Mouse (Mus musculus): ENCODE data around the gene Tmem25. TPM values are rescaled to one million over a fixed set of nuclear protein-coding genes. Genes with fewer than 3 reads are reported as not detected.

Tmem25 gene
- polyA plus RNA-seq (2015; fragmentation: Nextera tagmentation; extraction: Ambion mirVana) = 0.89 and 1.2 TPM in 2 replicates

DNA sequence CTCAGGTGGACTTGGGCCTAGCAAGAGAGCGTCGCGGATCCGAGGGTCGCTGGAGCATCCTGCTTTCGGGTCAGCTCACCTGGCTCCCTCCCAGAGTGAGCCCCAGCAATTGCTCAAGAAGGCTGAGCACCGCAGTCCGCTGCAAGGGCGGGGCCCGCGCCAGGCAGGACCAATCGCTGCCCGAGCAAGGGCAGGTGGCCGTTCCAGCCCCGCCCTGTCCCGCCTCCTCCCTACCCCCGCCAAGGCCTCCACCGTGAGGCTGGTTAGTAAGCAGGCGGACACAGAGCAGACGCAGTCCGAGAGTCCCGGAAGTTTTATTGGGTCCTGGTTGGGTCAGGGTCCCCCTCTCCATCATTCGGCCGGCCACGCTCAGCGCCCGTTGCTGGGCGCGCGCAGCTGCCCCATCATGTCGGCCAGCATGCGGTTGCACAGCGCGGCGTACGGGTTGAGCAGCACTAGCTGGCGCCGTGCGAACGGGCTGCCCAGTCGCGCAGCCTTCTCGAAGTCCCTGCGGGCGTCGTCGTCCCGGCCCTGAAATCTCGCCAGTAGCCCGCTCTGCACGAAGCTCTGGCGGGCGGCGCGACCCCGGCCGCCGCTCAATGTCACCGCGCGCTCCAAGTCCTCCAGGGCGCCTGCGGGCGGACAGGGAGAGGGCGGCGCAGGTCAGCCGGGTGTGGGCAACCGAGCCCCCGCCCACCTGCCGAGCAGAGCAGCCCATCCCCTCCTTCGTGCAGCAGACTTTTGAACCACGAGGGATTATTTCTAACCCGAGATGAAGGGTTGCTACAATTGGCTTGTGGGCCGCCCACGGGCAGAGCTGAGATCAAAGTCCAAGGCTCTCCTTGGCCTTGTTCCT, at the start of gene Tmem25:
TSS of gene Tmem25 (minus strand) at position 206 of the 856 bp plus-strand sequence.
- H3K4me3 ChIP-seq (ENCODE audit: low read length) = peak within 1 kb of the TSS; percentile 65
- peak; percentile 95 for ATAC-seq (ENCODE audit: low read depth)
- WGBS = under 1% methylated on average over 75 of the region's 75 CpGs

DNA sequence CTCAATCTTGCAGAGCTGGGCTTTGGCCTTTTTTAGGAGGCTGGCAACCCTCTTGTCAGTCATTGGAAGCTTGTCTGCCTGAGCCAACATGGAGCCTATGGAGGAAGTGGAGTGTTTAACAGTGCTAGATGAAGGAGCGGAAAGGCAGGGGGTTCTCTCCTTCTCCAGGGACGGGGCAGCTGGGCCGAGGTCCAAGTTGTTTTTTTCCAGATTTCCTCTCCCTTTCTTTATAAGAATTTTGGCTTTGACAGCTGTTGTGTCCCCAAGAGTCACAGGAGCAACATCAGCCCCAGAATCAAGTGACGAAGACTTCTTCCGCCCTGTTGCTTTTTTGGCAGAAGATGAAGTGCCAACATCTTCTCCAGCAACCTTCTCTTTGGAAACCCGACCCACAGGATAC, 48.3 kb upstream of the Tmem25 start:
- Histone ChIP-seq H3K4me3 (ENCODE audit: low read length) (no peak overlapping the region), H3K9me3 (ENCODE audit: control insufficient read depth, low read length) (no peaks in the 10 kb centered on the region), H3K9ac (ENCODE audit: low read length) (no peak overlapping the region), H3K4me2 (ENCODE audit: low read depth, low read length) (no peak overlapping the region), H3K36me3 (ENCODE audit: control insufficient read depth, insufficient read depth, low read length) (peaks cover 55% of the 10 kb centered on the region), H3K27ac (ENCODE audit: low read length) (no peak overlapping the region), H3K4me1 (replicated peaks; ENCODE audit: control insufficient read depth, insufficient read depth, low read length) (no peaks in the 10 kb centered on the region), H3K27me3 (ENCODE audit: control insufficient read depth, insufficient read depth, low read depth, low read length) (no peaks in the 10 kb centered on the region)
- WGBS = 67% methylated on average over 6 of the region's 6 CpGs
- ATAC-seq (ENCODE audit: low read depth) = no peak; the same call in 1 of the 2 replicates

More for the DNA sequence above, at the start of gene Tmem25:
- peaks cover 17% of the 10 kb centered on the region for H3K27me3 ChIP-seq (ENCODE audit: control insufficient read depth, insufficient read depth, low read depth, low read length)
- H3K4me1 ChIP-seq (replicated peaks; ENCODE audit: control insufficient read depth, insufficient read depth, low read length) = peaks cover 6% of the 10 kb centered on the region
- H3K4me2 ChIP-seq (ENCODE audit: low read depth, low read length) = peak within 1 kb of the TSS; percentile 93
- peak within 1 kb of the TSS; percentile 33; the same call in 1 of the 2 replicates for H3K27ac ChIP-seq (ENCODE audit: low read length)
- no peaks in the 10 kb centered on the region for H3K36me3 ChIP-seq (ENCODE audit: control insufficient read depth, insufficient read depth, low read length)
- H3K9ac ChIP-seq (ENCODE audit: low read length) = peak within 1 kb of the TSS; percentile 68
- no peaks in the 10 kb centered on the region for H3K9me3 ChIP-seq (ENCODE audit: control insufficient read depth, low read length)

DNA sequence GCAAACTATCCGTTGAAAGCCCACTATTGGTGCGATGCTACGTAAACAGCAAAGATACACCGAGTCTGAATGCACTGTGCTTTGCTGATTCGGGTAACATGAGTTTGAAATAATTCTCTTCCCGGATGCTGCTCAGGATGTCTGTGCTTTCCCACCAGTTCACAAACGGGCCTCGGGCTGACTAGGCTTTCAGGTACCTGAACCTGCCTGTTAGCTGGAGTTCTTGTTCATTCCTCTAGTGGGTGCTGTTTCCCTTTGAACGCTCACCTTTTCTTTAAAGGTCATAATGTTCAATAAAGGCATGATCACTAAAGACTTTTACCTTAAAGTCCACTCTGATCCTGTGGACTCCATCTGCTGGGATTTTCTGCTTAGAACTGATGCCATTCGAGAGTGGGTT, 42.1 kb upstream of the Tmem25 start:
- Histone ChIP-seq H3K9ac (ENCODE audit: low read length) (no peak overlapping the region), H3K27me3 (ENCODE audit: control insufficient read depth, insufficient read depth, low read depth, low read length) (no peaks in the 10 kb centered on the region), H3K4me2 (ENCODE audit: low read depth, low read length) (no peak overlapping the region), H3K36me3 (ENCODE audit: control insufficient read depth, insufficient read depth, low read length) (peaks cover 58% of the 10 kb centered on the region), H3K27ac (ENCODE audit: low read length) (no peak overlapping the region), H3K9me3 (ENCODE audit: control insufficient read depth, low read length) (no peaks in the 10 kb centered on the region), H3K4me1 (replicated peaks; ENCODE audit: control insufficient read depth, insufficient read depth, low read length) (no peaks in the 10 kb centered on the region), H3K4me3 (ENCODE audit: low read length) (no peak overlapping the region)
- WGBS = 83% methylated on average over 10 of the region's 10 CpGs
- no peak for ATAC-seq (ENCODE audit: low read depth)

DNA sequence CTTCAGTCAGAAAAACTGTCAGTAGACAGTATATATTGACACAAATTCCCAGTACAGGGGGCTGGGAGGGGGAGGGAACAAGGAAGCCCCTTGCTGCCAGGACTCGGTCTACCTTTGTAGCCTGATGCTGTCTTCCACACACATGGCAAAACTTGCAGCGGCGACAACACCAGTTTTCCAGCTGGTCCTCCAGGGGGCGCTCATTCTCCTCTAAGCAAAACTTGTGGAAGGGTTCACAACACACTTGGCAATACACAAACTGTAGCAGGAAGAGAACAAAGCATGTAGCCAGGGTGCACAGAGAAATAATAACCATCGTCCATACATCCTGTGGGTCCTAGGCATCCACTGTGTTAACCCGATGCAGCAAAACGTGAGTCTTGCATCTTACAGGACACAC, 37.3 kb upstream of the Tmem25 start:
- no peak overlapping the region for H3K4me2 ChIP-seq (ENCODE audit: low read depth, low read length)
- H3K9ac ChIP-seq (ENCODE audit: low read length) = no peak overlapping the region
- no peaks in the 10 kb centered on the region for H3K4me1 ChIP-seq (replicated peaks; ENCODE audit: control insufficient read depth, insufficient read depth, low read length)
- WGBS = 51% methylated on average over 7 of the region's 7 CpGs
- ATAC-seq (ENCODE audit: low read depth) = peak; percentile 45; the same call in 1 of the 2 replicates
- no peaks in the 10 kb centered on the region for H3K9me3 ChIP-seq (ENCODE audit: control insufficient read depth, low read length)
- no peaks in the 10 kb centered on the region for H3K27me3 ChIP-seq (ENCODE audit: control insufficient read depth, insufficient read depth, low read depth, low read length)
- no peak overlapping the region for H3K27ac ChIP-seq (ENCODE audit: low read length)
- H3K4me3 ChIP-seq (ENCODE audit: low read length) = no peak overlapping the region
- peaks cover 51% of the 10 kb centered on the region for H3K36me3 ChIP-seq (ENCODE audit: control insufficient read depth, insufficient read depth, low read length)

DNA sequence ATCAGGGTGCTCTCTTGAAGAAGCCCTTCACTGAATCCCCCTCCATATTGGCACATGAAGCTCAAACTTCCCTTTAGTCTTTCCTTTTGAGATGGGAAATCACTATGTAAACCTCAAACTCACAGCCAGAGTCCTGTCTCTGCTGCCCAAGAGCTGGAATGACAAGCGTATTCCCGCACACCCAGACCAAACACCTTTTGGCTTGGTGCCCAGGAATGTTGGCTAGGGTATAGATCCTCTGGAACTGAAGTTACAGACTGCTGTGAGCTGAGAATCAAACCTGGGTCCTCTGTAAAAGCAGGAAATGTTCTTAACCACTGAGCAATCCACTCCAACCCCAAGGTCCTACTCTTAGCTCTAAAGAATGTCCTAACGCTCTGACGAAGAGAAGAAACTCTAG, 33.2 kb upstream of the Tmem25 start:
- Histone ChIP-seq H3K36me3 (ENCODE audit: control insufficient read depth, insufficient read depth, low read length) (peaks cover 51% of the 10 kb centered on the region), H3K4me2 (ENCODE audit: low read depth, low read length) (no peak overlapping the region), H3K9ac (ENCODE audit: low read length) (no peak overlapping the region), H3K4me1 (replicated peaks; ENCODE audit: control insufficient read depth, insufficient read depth, low read length) (no peaks in the 10 kb centered on the region), H3K4me3 (ENCODE audit: low read length) (no peak overlapping the region), H3K9me3 (ENCODE audit: control insufficient read depth, low read length) (no peaks in the 10 kb centered on the region), H3K27ac (ENCODE audit: low read length) (no peak overlapping the region), H3K27me3 (ENCODE audit: control insufficient read depth, insufficient read depth, low read depth, low read length) (no peaks in the 10 kb centered on the region)
- no peak for ATAC-seq (ENCODE audit: low read depth)
- 60% methylated on average over 4 of the region's 4 CpGs for WGBS

DNA sequence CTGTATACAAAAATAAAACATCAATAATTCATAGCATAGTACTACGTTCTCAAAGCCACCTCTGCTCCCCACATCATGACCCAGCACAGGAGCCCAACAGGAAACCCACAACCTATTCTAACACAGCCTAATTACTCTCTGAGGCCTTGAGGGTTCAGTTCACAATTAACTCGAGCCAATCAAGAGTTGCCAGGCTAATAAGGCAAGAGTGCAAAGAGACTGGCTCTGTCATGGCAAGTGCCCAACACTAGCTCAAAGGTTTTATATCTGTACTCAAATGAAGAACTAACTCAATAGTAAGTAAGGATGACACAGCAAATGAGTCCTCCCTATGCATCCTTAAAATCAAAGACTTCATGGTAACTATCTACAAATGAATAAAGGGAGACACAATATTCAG, 31.4 kb upstream of the Tmem25 start:
- peaks cover 42% of the 10 kb centered on the region for H3K36me3 ChIP-seq (ENCODE audit: control insufficient read depth, insufficient read depth, low read length)
- ATAC-seq (ENCODE audit: low read depth) = no peak
- H3K9ac ChIP-seq (ENCODE audit: low read length) = no peak overlapping the region
- no peaks in the 10 kb centered on the region for H3K4me1 ChIP-seq (replicated peaks; ENCODE audit: control insufficient read depth, insufficient read depth, low read length)
- H3K4me3 ChIP-seq (ENCODE audit: low read length) = no peak overlapping the region
- whole genome bisulfite sequencing = 82% methylated on average over 2 of the region's 2 CpGs
- no peak overlapping the region for H3K27ac ChIP-seq (ENCODE audit: low read length)
- no peaks in the 10 kb centered on the region for H3K9me3 ChIP-seq (ENCODE audit: control insufficient read depth, low read length)
- no peaks in the 10 kb centered on the region for H3K27me3 ChIP-seq (ENCODE audit: control insufficient read depth, insufficient read depth, low read depth, low read length)
- H3K4me2 ChIP-seq (ENCODE audit: low read depth, low read length) = no peak overlapping the region

DNA sequence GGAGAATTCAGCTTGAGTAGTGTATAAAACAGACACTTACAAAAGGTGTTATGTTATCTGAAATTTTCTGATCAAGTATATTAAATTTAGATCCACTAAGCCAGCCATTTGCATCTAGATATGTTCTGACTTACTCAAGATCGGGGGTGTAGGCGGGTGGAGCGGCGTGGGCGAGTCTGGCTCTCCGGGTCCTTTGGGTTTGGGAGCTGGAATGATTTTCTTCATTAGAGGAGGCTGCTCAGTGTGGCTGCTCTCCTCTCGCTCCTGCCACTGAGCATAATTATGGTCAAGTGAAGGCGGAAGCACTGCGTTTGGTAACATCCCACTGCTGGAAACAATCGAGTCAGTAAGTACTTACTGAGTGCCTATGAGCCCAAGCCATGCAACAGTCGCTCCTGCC, 29.8 kb upstream of the Tmem25 start:
- Histone ChIP-seq H3K27ac (ENCODE audit: low read length) (no peak overlapping the region), H3K9me3 (ENCODE audit: control insufficient read depth, low read length) (no peaks in the 10 kb centered on the region), H3K36me3 (ENCODE audit: control insufficient read depth, insufficient read depth, low read length) (peaks cover 50% of the 10 kb centered on the region), H3K4me3 (ENCODE audit: low read length) (no peak overlapping the region), H3K4me2 (ENCODE audit: low read depth, low read length) (no peak overlapping the region), H3K4me1 (replicated peaks; ENCODE audit: control insufficient read depth, insufficient read depth, low read length) (no peaks in the 10 kb centered on the region), H3K9ac (ENCODE audit: low read length) (no peak overlapping the region), H3K27me3 (ENCODE audit: control insufficient read depth, insufficient read depth, low read depth, low read length) (no peaks in the 10 kb centered on the region)
- 94% methylated on average over 11 of the region's 11 CpGs for WGBS
- no peak for ATAC-seq (ENCODE audit: low read depth)

DNA sequence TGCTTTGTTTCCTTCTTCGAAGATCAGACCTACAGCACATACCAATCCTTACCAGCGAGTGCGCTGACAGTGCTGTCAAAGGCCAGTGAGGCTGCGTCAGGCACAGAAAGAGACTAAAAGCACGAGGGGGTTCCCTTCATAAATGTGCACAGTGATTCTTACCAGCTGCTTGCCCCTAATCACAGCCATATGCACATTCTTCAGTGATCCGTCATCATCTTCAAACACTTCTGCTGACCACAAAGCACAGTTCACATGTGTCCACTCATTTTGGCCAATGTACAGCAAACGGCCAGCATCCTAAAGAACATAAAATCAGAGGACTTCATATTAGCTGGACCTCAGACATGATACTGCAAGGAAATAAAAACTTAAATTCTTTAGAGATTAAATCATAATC, 27.6 kb upstream of the Tmem25 start:
- no peak overlapping the region for H3K4me3 ChIP-seq (ENCODE audit: low read length)
- H3K9ac ChIP-seq (ENCODE audit: low read length) = no peak overlapping the region
- no peak overlapping the region for H3K4me2 ChIP-seq (ENCODE audit: low read depth, low read length)
- no peaks in the 10 kb centered on the region for H3K4me1 ChIP-seq (replicated peaks; ENCODE audit: control insufficient read depth, insufficient read depth, low read length)
- WGBS = 57% methylated on average over 7 of the region's 7 CpGs
- H3K27ac ChIP-seq (ENCODE audit: low read length) = no peak overlapping the region
- no peaks in the 10 kb centered on the region for H3K27me3 ChIP-seq (ENCODE audit: control insufficient read depth, insufficient read depth, low read depth, low read length)
- H3K9me3 ChIP-seq (ENCODE audit: control insufficient read depth, low read length) = no peaks in the 10 kb centered on the region
- peak; percentile 20 for ATAC-seq (ENCODE audit: low read depth)
- H3K36me3 ChIP-seq (ENCODE audit: control insufficient read depth, insufficient read depth, low read length) = peaks cover 49% of the 10 kb centered on the region

DNA sequence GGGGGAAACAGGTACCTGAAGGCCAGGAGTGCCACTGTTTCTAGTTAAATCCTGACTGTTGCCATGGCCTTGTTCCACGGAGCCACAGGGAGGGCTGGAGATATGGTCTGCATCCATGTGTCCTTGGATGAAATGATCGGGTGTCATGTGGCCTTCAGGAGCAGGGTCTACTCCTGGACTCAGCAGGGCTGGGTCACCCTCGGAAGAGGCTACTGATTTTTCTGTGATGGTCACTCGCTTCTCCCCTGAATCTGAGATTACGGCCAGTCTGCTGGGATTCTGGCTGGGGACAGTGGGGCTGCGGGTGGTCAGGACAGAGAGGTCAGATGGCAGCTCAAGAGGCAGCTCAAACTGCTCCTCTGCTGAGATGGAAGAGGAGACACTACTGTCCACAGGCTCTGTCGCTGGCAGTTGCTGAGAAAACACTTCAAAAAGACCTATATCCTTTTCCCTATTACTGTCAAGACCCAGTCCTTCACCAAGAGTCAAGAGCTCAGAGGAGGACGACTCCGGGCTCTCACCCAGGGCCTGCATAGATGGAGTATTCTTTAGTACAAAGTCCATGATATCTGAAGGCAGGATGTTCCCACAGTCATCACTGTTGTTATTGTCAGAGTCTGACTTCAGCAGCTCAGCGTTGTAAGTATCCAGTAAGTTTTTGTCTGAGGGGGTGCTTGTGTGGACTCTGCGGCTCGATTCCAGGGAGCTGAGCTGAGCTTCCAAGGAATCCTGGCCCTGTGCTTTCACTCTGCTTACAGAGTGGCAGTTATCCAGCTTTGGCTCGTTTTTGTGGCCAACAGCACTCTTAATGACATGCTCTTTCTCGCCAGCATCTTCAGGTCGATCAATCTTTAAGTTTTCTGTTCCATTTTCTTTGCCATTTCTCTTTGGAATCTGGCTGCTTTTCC, 21.1 kb upstream of the Tmem25 start:
- 85% methylated on average over 15 of the region's 15 CpGs for WGBS
- Histone ChIP-seq H3K4me2 (ENCODE audit: low read depth, low read length) (no peak overlapping the region), H3K4me3 (ENCODE audit: low read length) (no peak overlapping the region), H3K27ac (ENCODE audit: low read length) (no peak overlapping the region), H3K36me3 (ENCODE audit: control insufficient read depth, insufficient read depth, low read length) (peaks cover 77% of the 10 kb centered on the region), H3K4me1 (replicated peaks; ENCODE audit: control insufficient read depth, insufficient read depth, low read length) (no peaks in the 10 kb centered on the region), H3K9me3 (ENCODE audit: control insufficient read depth, low read length) (no peaks in the 10 kb centered on the region), H3K27me3 (ENCODE audit: control insufficient read depth, insufficient read depth, low read depth, low read length) (no peaks in the 10 kb centered on the region), H3K9ac (ENCODE audit: low read length) (no peak overlapping the region)
- no peak for ATAC-seq (ENCODE audit: low read depth)

All from lung, embryonic 16.5 days (tissue).